Mouse (Mus musculus) c-Kit-positive CD71-positive TER-119-negative erythroid progenitor cells, embryonic 14.5 days (primary cell): Measurements from ENCODE around the gene Rictor.
"Not testable (repeated sequence)": the region's sequence is repeated elsewhere in the genome, so short reads cannot be mapped to it uniquely, and the experiment has no call there.

ENCODE experiments used
- DNase-seq: peaks from one replicate; pipeline ENCODE4 v3.0.0-alpha.2; 2013; ENCODE audit warnings: low read depth

Rictor gene

DNA sequence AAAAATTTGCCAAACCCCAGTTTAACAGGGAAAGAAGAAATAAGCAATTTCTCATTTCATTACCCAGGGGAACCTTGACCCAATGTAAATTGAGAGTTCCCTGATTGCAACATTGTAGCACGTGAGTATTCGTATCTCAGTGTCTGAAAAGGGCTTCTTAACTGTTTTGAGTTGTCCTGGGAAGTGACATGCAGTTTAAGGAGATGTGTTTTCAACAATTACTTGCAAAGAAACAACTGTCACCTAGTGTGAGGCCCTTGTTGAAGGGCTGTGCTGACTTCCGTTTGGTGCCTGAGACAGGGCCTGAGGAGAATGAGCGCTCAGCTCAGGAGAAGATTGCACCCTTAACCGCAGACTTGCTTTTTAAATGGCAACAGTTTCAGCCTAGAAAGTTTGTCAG lies 24.9 kb downstream of the Rictor start:
- no peak for DNase-seq

DNA sequence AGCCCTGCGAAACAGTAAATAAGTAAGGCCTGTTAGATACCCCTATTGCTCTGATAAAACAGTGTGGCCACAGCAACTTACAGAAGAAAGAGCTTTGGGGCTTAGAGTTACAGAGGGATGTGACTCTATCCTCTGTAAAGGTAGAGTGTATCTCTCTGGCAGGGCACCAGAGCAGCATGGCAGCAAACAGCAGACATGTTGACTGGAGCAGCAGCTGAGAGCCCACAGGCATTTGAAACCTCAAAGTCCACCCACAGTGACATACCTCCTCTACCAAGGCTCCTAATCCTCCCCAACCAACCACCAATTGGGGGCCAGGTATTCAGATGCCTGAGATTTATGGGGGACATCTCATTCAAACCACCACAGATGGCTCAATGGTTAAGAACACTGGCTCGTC lies 31.0 kb downstream of the Rictor start:
- no peak for DNase-seq

DNA sequence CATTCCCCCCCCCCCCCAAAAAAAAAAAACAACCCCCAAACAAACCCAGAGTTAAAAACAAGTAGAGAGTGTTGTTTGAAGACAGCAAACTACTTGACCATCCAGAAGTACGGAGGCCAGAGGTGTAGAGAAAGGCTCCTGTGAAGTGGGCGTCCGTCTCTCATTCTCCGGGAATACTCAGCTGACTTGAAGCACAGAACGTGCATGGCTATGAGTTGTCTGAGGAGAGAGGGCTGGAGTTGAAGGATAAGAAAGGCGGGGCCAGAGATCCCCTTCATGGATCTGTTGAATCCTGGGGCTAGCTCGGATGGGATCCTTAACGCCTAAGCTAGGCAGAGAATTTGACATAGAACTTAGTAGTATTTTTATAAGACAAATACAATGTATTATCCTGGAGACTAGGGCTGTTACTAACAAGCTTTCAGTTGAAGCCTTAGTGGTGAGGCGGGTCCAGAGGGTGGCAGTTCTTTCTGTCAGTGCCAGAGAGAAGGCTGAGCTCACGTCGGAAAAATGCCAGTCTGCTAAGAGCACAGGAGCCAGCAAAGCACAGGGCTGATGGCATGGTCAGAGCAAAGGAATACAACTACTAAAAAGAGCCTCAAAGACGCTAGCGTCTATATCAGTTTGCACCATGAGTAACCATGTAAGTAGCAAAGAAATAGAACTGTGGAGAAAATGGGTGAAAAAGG lies 34.3 kb downstream of the Rictor start:
- DNase-seq, result no peak

DNA sequence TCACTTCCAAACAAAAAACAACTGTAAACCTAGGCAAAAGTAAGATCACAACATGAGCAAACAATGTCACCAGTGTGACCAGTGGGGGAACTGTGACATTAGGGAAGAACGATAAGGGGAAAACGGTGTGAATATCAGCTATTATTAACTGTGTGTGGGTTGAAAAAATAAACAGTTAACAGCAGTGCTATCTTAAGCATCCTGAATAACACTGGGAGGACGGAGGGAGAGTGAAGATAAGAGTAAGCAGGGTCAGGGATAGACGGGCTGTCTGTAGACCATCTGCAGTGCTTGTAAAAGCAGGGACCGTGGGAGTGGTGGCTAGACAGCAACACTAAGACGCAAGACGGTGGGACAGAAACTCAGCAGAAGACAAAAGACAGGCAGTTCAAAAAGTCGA lies 35.5 kb downstream of the Rictor start:
- no peak for DNase-seq

DNA sequence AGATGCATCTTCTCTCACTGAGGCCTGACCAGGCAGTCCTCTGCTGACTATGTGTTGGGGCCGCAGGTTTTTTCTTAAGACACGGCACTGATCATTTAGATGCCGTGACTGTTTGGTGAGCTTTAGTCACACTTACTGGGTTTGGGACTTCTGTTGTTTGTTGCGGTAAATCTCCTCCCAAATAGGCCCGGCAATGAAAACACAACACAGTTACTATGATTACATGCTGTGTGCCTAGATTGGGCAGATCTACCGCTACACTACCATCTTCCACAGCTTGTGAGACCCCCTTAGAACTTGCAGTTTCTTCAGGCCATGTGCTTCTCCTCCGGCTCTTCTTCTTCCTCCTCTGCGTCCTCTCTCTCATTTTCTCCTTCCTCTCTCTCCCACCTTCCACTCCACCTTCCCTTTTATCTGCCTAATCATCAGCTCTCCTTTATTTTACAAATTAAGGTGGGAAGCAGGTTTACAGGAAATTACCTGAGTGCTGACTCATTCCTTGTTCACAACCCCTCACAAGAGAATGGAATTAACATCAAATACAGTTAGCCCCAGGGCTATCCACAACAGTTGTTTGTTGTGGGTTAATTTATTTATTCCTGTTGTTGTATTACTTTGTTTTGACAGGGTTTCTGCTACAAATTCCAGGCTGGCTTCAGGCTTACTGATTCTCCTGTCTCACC lies 38.3 kb downstream of the Rictor start:
- not testable (repeated sequence) for DNase-seq

DNA sequence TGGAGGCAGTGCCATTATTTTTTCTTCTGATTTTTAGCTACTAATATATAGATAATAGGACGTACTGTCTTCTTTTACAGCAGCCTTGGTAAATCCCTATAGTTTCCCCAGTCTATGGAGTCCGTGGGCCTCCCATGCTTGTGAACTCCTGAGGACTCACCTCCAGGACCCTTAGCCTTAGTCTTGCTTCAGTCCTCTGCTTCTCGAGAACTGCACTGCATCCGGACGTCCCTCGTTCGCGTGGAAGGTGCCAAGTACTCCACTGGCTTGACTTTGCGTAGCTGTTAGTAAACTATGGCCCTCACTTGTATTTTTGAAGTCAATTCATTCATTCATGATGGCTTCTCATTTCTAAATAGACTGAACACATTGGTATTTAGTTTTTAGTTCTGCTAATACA lies 38.8 kb downstream of the Rictor start:
- no peak for DNase-seq

DNA sequence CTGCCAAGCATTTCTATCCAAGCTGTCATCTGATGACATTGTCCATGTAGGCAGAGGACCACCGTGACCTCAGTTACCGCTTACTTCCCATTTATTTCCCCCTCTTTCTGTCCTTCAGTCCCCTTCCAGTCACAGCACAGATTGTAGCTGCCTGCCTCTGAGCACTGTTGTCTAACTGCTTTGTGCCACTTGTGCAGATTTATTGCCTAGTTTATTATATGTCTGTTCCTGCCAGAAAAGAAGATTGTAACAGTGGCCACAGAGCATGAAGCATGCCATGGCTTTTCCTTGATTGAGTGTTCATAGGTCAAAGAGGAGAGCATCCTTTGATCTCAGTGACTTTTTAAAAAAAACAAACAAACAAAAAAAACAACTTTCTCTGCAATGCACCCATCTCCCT lies 46.2 kb downstream of the Rictor start:
- no peak for DNase-seq

DNA sequence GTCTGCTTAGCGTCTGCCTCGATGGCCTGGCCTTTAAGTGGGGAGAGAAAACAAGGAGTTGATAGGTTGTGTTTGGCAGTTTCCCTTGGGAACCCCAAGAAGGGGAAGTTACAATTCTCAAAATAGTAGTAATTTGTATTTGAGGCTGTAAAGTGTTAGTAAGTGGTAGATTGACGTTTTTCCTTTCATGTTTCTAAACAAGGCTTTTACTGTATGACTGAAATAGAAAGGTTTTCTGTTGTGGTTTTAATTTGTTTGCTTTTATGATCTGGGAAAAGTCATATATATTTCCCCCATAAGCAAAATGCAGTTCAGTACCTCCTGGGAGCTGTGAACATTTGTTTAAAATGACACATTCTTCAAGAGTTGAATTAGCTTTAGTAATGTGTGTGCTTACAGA lies 64.1 kb downstream of the Rictor start:
- no peak for DNase-seq

DNA sequence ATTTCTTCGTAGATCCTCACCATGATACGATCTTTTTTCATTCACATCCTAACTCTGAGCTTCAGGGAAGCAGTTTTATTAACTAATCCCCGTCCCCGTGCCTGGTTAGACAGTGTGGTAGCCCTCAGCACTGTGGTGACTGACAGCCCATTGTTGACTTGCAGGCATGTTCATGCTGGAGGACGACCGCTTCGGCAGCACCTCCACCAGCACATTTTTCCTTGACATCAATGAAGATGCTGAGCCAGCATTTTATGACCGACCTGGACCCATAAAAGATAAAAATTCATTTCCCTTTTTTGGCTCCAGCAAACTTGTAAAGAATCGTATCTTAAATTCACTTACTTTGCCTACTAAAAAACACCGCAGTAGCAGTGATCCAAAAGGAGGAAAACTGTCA lies 78.0 kb downstream of the Rictor start:
- DNase-seq, result no peak

DNA sequence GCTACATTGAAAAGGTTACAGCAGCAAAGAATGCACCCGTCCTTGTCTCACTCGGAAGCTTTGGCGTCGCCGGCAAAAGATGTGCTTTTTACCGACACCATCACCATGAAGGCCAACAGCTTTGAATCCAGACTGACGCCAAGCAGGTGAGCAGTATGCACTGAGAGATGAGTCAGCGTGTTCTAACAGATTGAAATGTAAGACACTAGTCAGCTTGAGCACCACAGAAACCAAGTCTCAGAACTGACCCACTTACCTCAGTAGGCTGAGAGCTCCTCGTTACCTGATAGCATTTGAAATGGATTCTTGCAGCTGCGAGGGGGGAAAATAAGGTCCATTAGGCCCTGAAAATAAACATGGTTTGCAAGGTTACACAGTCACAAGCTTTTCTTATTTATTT lies 79.1 kb downstream of the Rictor start:
- no peak for DNase-seq

DNA sequence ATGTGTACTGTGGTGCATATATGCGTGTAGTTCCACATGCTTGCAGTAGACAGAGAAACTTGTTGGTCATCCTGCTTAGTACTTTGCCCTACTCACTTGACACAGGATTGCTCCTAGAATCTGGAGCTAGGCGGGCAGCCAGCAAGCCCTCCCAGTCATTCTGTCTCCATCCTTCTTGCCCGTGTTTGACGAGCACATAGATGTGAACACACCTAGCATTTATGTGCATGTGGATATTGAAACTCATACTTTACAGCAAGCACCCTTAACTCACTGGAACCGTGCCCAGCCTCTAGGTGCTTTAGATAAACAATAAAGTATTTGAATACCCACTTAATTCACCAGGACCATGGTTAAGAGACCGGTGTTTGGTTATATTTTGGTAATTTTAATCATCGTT lies 81.8 kb downstream of the Rictor start:
- no peak for DNase-seq

DNA sequence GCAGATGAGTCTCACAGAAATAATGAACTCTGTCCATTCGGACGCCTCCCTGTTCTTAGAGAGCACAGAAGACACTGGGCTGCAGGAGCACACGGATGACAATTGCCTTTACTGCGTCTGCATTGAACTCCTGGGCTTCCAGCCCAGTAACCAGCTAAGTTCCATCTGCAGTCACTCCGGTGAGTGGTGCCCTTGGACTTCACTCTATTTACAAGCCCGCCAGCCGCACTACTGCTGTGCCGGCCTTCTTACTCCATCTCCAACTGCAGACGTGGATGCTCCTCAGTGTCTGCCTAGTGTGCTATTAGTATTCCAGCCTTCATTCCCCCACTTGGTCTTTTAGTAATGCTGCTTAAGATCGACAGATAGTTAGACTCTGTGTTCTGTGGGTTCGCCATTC lies 83.5 kb downstream of the Rictor start:
- DNase-seq, result no peak

DNA sequence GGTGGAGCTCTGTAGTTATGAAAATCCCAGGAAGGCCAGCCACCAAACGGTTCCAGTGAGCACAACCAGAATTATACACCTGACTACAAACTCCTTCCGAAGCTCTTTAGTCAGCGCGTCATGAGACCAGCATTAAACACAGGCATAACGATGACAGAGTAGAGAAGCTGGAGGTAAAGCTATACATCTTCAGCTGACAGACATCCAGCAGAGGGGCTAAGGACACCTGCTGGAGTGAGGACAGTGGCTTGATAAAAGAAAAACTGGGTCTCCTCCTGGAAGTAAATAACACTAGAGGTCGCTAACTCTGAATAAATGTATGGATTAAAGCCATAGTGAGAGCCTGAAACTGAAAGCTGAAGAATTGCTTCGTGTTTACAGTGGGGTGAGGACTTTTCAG lies 84.7 kb downstream of the Rictor start:
- no peak for DNase-seq

DNA sequence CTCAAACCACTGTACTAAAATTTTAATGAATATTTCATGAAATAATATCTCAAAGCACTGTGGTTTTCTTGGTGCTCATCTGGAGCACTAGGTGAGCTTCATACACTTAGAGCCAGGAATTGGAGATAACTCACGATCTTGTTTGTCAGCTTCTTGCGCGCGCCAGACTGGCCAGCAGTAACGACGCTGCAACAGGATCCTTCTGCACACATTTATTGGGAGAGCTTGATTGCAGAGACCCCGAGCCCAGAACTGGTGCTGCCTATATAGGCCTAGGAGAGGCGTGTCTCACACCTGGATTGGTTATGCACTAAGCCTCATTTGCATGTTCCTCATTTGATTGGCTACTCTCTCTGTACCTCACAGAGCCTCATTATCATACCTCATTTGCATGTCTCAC lies 93.0 kb downstream of the Rictor start:
- not testable (repeated sequence) for DNase-seq

DNA sequence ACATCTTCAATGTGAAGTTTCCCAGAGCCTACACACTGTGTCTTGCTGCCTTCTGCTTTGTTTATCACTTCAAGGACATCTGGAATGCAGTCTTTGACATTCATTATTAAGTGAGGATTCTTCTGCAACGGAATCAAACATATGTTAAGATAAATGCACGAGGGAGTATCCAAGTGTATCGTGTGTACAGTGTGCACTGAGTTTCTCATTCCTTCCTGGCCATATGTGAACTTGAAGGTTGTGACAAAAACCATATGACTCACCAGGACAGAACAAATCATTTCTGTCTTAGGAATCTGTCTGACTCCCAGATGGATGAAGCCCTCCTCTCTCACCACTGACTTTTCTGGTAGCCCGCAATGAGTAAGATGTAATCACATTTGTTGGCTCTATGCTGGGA lies 107.6 kb downstream of the Rictor start:
- no peak for DNase-seq

DNA sequence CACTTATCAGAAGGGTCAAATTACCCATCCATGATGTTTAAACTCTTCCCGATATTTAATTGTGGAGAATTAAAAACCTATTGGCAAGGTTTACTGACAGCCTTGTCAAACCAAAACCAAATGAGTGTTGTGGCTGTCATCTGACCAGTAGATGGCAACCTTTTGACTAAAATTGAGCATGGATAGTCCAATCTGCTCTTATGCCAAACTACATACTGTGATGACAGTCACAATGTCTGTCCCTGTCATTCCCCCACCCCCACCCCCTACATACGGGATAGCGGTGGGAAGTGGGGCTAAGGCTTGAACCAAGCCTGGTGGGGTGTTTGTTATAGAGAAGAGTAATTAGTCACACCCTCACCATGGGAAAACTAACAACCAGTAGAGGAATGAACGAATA lies 132.0 kb downstream of the Rictor start:
- DNase-seq, result no peak

DNA sequence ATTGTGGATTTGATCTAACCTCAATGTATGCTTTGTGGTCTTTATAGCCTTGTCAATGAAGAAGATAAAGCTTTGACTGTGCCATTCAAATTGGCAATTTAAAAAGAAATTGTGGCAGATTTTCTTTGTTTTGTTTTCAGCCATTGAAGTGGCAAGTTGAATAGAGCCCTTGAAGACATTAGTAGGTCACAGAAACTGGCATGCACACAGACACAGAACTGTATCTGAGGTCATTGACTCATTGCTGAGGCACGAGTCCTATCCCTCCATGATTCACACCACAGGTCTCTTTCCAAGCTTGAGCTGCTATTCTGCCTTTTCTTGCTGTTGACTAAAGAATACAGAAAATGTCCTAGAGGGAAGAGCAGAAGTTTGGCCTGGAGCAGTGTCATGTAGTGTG lies 141.7 kb downstream of the Rictor start:
- DNase-seq, result no peak
